Mouse (Mus musculus) heart, embryonic 16.5 days (tissue): Measurements from ENCODE around the gene Adcy5. TPM values are rescaled to one million over a fixed set of nuclear protein-coding genes. Genes with fewer than 3 reads are reported as not detected.

ENCODE experiments used
- ATAC-seq: fragments of 200-750 bp; cut with Nextera tagmentation; replicated peaks from 2 replicates; pipeline ENCODE4 v1.8.0; 2017; ENCODE audit warnings: moderate number of reproducible peaks; ENCODE audit not compliant: insufficient read depth, low FRiP score; ENCODE audit errors: extremely low read depth
- H3K27ac ChIP-seq: fragments of 300-500 bp; sonication (generic); 2 replicates; pipeline ENCODE4 v1.5.1; 2014; ENCODE audit warnings: mild to moderate bottlenecking, low read length, control low read depth, moderate library complexity
- H3K27me3 ChIP-seq: fragments of 300-500 bp; sonication (generic); 2 replicates; pipeline ENCODE4 v1.6.1; 2014; ENCODE audit warnings: low read length, mixed read lengths; ENCODE audit not compliant: control insufficient read depth, insufficient read depth
- H3K36me3 ChIP-seq: fragments of 300-500 bp; sonication (generic); 2 replicates; pipeline ENCODE4 v1.6.1; 2014; ENCODE audit not compliant: control insufficient read depth, insufficient read depth
- H3K4me1 ChIP-seq: fragments of 300-500 bp; sonication (generic); 2 replicates; pipeline ENCODE4 v1.6.1; 2014; ENCODE audit warnings: low read length, mixed read lengths; ENCODE audit not compliant: control insufficient read depth, insufficient read depth
- H3K4me2 ChIP-seq: fragments of 300-500 bp; sonication (generic); 2 replicates; pipeline ENCODE4 v1.6.1; 2014; ENCODE audit warnings: low read depth, mild to moderate bottlenecking, control low read depth, low read length
- H3K4me3 ChIP-seq: fragments of 300-500 bp; sonication (generic); 2 replicates; pipeline ENCODE4 v1.5.1; 2014; ENCODE audit warnings: mild to moderate bottlenecking, control low read depth, low read length
- H3K9ac ChIP-seq: fragments of 300-500 bp; sonication (generic); 2 replicates; pipeline ENCODE4 v1.6.1; 2014; ENCODE audit warnings: low read length, control low read depth
- H3K9me3 ChIP-seq: fragments of 300-500 bp; sonication (generic); replicated peaks from 2 replicates; pipeline ENCODE4 v1.6.1; 2016; ENCODE audit warnings: low read length; ENCODE audit not compliant: control insufficient read depth
- WGBS: fragments of 180-500 bp; shearing (Covaris S2); extraction: QIAGEN DNeasy Blood & Tissue Kit; methylation state at CpG from one replicate; pipeline ENCODE4 v1.1.7; 2014; 5-methylcytosine and 5-hydroxymethylcytosine counted together
- polyA plus RNA-seq: library from polyadenylated mRNA; unstranded; fragments of >200 nt; fragmentation: Nextera tagmentation; extraction: Ambion mirVana; gene quantifications from 2 replicates; pipeline ENCODE4 v1.2.1, GENCODE M21; 2015

Adcy5 gene
- polyA plus RNA-seq, 1 experiment from 2014 or later = 9.2 TPM

DNA sequence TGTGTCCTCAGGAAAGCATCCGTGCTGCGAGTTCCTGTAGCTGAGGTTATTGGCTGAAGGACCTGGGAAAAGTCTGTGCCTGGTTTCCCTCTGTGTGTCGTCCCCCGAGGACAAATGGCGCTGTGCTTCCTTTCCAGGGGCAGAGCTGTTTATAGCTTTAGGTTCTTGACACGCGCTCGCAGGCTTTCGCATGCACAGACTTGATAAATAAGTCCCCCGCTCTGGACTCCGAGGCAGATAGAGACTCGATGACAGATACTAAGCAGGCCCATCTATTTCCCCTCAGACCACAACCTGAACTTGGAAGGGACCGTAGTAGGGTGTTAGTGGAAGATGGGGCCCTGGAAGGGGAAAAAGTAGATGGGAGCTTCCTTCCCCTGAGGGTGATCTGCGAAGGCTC lies 70.0 kb downstream of the Adcy5 start:
- Histone ChIP-seq H3K4me2 (peak overlapping the region; percentile 56), H3K9me3 (no peaks in the 10 kb centered on the region), H3K4me3 (peak overlapping the region; percentile 12; the same call in 1 of the 2 replicates), H3K36me3 (no peaks in the 10 kb centered on the region), H3K9ac (peak overlapping the region; percentile 66), H3K27me3 (no peaks in the 10 kb centered on the region), H3K27ac (peak overlapping the region; percentile 95), H3K4me1 (peaks cover 79% of the 10 kb centered on the region)
- peak; percentile 77 for ATAC-seq
- 14% methylated on average over 14 of the region's 14 CpGs for WGBS

DNA sequence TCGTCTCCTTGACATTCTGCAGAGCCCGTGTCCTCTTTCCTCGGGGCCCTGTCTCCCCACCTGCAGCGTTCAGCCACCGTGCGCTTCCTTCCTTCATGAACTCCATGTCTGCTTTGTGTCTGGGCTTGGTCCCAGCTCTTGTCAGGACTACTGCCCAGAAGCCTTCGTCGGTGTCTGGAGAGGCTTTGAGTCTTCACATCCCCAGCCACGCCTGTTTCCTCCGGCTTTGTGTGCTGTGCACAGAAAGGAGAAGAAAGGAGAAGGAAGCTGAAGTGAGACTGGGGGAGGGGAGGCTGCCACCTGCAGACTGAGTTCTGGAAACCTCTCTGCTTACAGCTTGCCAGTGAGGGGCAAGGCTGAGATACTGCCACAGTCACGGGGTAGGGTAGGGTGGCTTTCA lies 74.9 kb downstream of the Adcy5 start:
- H3K9me3 ChIP-seq = no peaks in the 10 kb centered on the region
- peak; percentile 21 for ATAC-seq
- H3K27me3 ChIP-seq = no peaks in the 10 kb centered on the region
- WGBS = 17% methylated on average over 11 of the region's 11 CpGs
- no peaks in the 10 kb centered on the region for H3K36me3 ChIP-seq
- peaks cover 76% of the 10 kb centered on the region for H3K4me1 ChIP-seq
- peak overlapping the region; percentile 49 for H3K9ac ChIP-seq
- H3K4me3 ChIP-seq = no peak overlapping the region
- peak overlapping the region; percentile 26; the same call in 1 of the 2 replicates for H3K4me2 ChIP-seq
- peak overlapping the region; percentile 46 for H3K27ac ChIP-seq

DNA sequence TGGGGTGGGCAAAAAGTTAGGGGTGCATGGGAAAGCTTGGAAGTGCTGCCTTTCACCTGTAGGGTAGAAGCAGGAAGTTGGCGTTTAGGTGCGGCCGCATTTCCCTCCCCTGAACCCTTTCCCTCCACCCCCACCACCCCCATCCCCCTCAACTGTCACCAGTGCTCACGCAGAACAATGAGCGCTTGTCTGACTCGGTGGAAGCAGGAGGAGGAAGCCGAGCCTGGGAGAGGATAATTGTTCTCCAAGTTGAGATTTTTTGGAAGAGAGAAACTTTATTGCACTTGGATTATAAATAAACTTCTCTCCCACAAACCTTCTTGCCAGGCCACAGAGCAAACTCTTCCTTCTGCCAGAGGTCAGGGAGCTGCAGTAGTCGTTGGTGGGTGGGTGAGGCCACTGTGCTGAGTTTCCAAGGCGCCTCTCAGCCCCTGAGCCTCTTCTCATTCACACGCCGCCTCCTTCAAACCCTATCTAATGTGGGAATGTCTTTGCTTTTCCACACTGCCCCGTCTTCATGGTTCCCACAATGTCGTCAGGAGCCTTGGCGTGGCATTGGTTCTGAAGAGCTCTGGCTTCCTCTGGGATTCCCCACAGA lies 77.6 kb downstream of the Adcy5 start:
- WGBS = 22% methylated on average over 14 of the region's 14 CpGs
- Histone ChIP-seq H3K9ac (peak overlapping the region; percentile 31; the same call in 1 of the 2 replicates), H3K4me1 (peaks cover 51% of the 10 kb centered on the region), H3K4me2 (no peak overlapping the region; the same call in 1 of the 2 replicates), H3K9me3 (no peaks in the 10 kb centered on the region), H3K27ac (peak overlapping the region; percentile 44), H3K36me3 (no peaks in the 10 kb centered on the region), H3K27me3 (no peaks in the 10 kb centered on the region), H3K4me3 (no peak overlapping the region)
- no peak for ATAC-seq

DNA sequence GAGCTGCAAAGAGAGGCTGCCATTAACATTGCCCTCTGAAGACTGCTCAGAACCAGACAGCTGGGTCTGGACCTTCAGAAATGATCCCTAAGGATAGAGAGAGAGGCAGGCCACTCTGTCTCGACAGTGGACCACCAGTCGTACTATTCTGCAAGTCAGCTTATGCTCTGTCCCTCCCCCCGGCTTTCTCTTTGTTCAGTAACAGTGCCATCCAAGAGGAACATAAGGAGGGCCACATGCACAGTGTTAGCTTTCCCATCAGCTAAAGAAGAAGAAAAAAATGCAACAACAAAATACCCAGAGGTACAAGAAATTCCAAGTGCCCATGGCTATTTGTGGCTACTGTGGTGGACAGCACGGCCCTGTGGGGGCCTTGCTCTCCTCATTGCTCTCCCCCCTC lies 78.7 kb downstream of the Adcy5 start:
- Histone ChIP-seq H3K27ac (no peak overlapping the region; the same call in 1 of the 2 replicates), H3K4me1 (peaks cover 47% of the 10 kb centered on the region), H3K9ac (no peak overlapping the region), H3K36me3 (no peaks in the 10 kb centered on the region), H3K27me3 (no peaks in the 10 kb centered on the region), H3K4me3 (no peak overlapping the region), H3K9me3 (no peaks in the 10 kb centered on the region), H3K4me2 (no peak overlapping the region)
- no peak for ATAC-seq
- 60% methylated on average over 4 of the region's 4 CpGs for WGBS

DNA sequence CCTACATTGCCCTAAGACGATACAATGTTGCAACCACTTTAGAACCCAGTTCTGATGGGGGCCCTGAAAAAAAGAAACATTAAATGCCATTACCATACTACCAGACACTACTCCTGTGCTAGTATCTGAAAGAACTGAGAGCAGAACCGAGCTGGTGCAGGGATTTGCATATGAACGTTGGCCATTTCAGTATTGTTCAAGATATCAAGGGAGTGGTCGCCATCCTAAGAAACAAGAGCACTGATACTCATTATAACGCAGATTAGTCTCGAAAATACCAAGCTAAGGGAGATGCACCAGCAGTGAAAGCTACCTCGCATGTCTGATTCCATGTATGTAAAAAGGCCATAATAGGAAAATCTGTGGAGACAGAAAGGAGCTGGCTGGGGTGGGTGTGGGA lies 82.4 kb downstream of the Adcy5 start:
- no peak overlapping the region for H3K27ac ChIP-seq
- no peaks in the 10 kb centered on the region for H3K36me3 ChIP-seq
- no peak overlapping the region for H3K4me3 ChIP-seq
- WGBS = 85% methylated on average over 7 of the region's 7 CpGs
- H3K27me3 ChIP-seq = no peaks in the 10 kb centered on the region
- no peak for ATAC-seq
- H3K4me1 ChIP-seq = peaks cover 24% of the 10 kb centered on the region
- no peak overlapping the region for H3K9ac ChIP-seq
- no peak overlapping the region for H3K4me2 ChIP-seq
- H3K9me3 ChIP-seq = no peaks in the 10 kb centered on the region

DNA sequence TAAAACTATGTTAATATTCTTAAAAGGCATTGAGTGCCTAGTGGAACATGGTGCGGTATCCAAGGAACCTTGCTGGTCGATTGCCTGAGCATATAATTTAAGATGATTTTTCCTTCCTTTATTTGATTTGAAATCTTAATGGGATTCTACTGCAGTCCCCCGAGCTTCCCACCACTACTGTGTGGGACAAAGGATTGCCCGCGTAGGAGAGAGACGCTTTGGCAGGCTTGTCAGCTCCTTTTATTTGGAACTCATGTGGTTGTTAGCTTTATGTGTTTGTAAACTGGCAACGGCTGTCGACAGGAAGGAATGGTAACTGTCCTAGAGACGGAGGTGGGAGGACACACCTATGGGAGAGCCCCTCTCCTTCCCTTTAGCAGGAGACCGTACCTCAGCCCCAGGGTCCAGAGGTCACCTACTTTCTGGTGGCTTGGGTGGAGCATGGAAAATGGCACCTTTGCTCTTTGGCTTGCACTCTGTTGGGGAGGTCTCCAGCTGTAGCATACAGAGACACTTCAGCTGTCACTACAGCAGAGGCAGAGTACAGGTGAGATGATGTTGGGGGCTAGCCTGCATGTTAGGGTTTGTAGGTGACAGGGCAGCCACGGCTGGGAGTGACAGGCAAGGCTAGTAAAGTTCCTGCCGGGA lies 84.8 kb downstream of the Adcy5 start:
- Histone ChIP-seq H3K4me1 (peaks cover 7% of the 10 kb centered on the region; the same call in 1 of the 2 replicates), H3K27me3 (no peaks in the 10 kb centered on the region)
- WGBS = 77% methylated on average over 12 of the region's 12 CpGs

DNA sequence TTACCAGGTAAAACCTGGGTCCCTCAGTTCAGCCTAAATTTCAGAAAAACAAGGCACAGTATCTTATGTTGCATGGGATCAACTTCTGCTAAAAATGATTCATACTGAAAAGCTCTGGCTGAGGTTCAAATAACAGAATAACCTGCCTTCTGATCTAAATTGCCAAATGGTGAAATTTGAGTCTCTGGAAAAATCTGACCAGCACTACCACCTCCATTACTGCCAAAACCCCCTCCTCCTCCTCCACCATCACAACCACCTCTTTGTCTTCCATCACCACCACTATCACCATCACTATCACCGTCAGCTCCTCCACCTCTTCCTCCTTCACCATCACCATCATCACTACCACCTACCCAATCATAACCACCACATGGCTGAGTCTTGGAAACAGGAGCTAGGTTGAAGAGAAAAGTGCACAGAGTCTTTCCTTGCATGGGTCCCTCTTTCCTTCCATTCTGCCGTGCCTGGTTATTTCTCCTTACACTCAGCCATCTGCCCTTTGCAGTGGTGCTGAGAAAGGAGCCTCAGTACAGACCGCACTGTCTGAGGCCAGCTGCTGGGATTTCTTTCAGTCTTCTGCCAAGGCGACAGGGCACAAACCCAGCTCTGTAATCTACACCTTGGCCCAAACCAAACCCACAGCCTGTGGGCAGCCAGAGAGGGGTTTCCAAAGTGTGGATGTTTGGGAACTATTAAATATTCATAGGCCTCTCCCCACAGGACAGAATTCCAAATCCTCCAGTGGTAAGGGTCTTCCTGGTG lies 85.5 kb downstream of the Adcy5 start:
- WGBS = 76% methylated on average over 4 of the region's 4 CpGs

More for the DNA sequence above, 84.8 kb downstream of the Adcy5 start:
- ATAC-seq = no peak
- no peak overlapping the region for H3K4me3 ChIP-seq
- no peaks in the 10 kb centered on the region for H3K36me3 ChIP-seq
- no peak overlapping the region for H3K27ac ChIP-seq
- H3K4me2 ChIP-seq = no peak overlapping the region
- no peaks in the 10 kb centered on the region for H3K9me3 ChIP-seq
- no peak overlapping the region for H3K9ac ChIP-seq

DNA sequence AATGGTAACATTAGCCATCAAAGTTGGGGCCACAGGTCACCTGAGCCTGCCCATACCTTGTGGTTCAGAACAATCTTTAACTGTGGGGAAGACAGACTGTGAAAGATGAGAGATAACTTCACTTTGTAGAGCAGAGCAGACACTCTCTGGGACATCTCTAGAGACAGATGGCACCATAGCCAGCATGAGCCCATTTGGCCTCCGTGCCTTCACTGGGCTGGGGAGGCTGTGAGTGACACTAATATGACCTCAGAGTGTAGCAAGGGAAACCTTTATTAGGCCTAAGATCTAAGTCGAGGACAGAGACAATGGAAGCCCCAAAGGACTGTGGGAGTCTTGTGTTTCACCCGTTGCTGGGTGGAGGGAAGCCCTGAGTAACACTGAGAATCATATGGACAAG lies 92.7 kb downstream of the Adcy5 start:
- no peak for ATAC-seq
- Histone ChIP-seq H3K9me3 (no peaks in the 10 kb centered on the region), H3K27ac (no peak overlapping the region), H3K4me3 (no peak overlapping the region), H3K27me3 (no peaks in the 10 kb centered on the region), H3K4me1 (peaks cover 12% of the 10 kb centered on the region; the same call in 1 of the 2 replicates), H3K4me2 (no peak overlapping the region), H3K9ac (no peak overlapping the region), H3K36me3 (no peaks in the 10 kb centered on the region)
- 72% methylated on average over 3 of the region's 3 CpGs for WGBS

More for the DNA sequence above, 85.5 kb downstream of the Adcy5 start:
- Histone ChIP-seq H3K36me3 (no peaks in the 10 kb centered on the region), H3K4me2 (no peak overlapping the region), H3K9ac (no peak overlapping the region), H3K4me1 (peaks cover 7% of the 10 kb centered on the region; the same call in 1 of the 2 replicates), H3K27ac (no peak overlapping the region), H3K27me3 (no peaks in the 10 kb centered on the region), H3K9me3 (no peaks in the 10 kb centered on the region), H3K4me3 (no peak overlapping the region)
- ATAC-seq = no peak

DNA sequence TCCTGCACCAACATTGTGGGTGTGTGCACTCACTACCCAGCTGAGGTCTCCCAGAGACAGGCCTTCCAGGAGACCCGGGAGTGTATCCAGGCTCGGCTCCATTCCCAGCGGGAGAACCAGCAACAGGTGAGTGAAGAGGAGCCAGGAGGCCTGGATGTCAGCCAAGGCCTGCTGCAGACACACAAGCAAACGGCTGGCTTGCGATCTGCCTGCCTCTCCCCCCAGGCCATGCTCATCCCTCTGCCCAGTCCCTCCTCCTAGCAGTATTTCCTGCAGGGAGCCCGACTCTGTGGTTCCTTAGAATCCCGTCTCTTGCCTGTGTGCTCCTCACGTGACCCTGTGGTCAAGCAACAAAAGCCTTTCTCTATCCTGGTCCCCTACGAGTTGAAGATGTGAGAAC lies 94.1 kb downstream of the Adcy5 start:
- H3K36me3 ChIP-seq = no peaks in the 10 kb centered on the region; the same call in 1 of the 2 replicates
- H3K9me3 ChIP-seq = no peaks in the 10 kb centered on the region
- no peaks in the 10 kb centered on the region for H3K27me3 ChIP-seq
- H3K9ac ChIP-seq = no peak overlapping the region
- H3K4me3 ChIP-seq = no peak overlapping the region
- no peak overlapping the region for H3K27ac ChIP-seq
- WGBS = 30% methylated on average over 9 of the region's 9 CpGs
- peaks cover 12% of the 10 kb centered on the region; the same call in 1 of the 2 replicates for H3K4me1 ChIP-seq
- H3K4me2 ChIP-seq = no peak overlapping the region
- 0 out of 2 replicates have a peak, but pooled peaks have one; percentile 37 for ATAC-seq
